Mouse (Mus musculus) layer of hippocampus, adult 2 months (tissue): Measurements from ENCODE around the gene Sorcs1. TPM values are rescaled to one million over a fixed set of nuclear protein-coding genes. Genes with fewer than 3 reads are reported as not detected.
A peak's percentile ranks its signal among the peaks of the same experiment; 100 is the strongest.

Source experiments
- DNase-seq, 2 experiments: peaks; one replicate each; pipeline ENCODE4 v3.0.0; 2022; ENCODE audit warnings: low spot score in 2 of 2
- H3K27ac ChIP-seq: fragments of 200-600 bp; 2 replicates; pipeline ENCODE4 v1.8.1; 2022
- H3K4me3 ChIP-seq: fragments of 200-600 bp; 2 replicates; pipeline ENCODE4 v1.8.1; 2022; ENCODE audit warnings: mild to moderate bottlenecking
- CTCF ChIP-seq: fragments of 200-600 bp; conservative IDR thresholded peaks from 2 replicates; pipeline ENCODE4 v1.8.1; 2022; ENCODE audit warnings: antibody characterized with exemption, mild to moderate bottlenecking, moderate library complexity
- microRNA-seq, 2 experiments: library from miRNA; unstranded; fragments of <30 nt; microRNA quantifications; one replicate each; pipeline ENCODE4 v1.2.0; 2021
- total RNA-seq, 2 experiments: library from RNA; stranded (reverse); gene quantifications; 2 replicates each; pipeline ENCODE4 v1.2.3; 2021

Sorcs1 gene
- total RNA-seq, 2 experiments from 2014 or later = 9.4 to 9.5 TPM

DNA sequence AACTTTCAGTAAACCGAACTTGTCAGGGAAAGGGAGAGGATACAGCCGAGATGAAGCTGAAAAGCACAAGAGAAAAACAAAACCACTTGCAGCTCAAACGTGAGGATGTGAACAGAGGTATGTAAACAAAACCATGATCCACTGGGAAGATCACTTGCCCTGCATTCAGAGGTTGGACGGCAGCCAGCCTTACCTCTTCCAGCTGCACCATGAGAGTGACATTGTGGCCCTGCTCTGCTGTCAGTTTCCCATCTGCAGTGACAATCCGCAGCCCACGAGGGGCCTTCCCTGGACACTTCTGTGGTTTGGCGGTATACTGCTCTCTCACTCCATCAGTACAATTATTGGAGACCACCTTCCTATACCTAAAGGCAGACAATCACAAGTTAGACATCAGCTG is 468.0 kb downstream of the Sorcs1 start:
- Histone ChIP-seq H3K4me3 (no peak overlapping the region), H3K27ac (no peak overlapping the region)
- no peak for DNase-seq
- no peak for TF ChIP-seq CTCF

DNA sequence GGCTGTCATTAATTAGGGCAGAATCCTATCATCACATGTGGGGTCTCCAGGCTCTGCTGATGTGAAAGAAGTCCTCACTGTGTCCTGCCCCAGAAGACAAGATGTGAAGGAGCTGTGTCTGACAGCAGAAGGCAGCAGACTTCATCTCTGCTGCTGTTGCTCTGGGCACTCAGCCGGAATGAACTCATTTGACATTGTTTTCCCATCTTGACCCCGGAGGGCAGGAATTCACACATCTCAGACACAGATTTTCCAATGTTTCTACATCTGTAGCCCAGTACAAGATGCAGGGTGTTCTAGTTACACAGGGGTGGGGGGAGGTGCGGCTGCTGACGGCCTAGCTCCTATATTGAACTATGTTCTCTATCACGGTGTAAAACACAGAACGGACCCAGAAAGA is 474.1 kb downstream of the Sorcs1 start:
- Histone ChIP-seq H3K4me3 (no peak overlapping the region), H3K27ac (no peak overlapping the region)
- no peak for TF ChIP-seq CTCF
- DNase-seq = no peak

DNA sequence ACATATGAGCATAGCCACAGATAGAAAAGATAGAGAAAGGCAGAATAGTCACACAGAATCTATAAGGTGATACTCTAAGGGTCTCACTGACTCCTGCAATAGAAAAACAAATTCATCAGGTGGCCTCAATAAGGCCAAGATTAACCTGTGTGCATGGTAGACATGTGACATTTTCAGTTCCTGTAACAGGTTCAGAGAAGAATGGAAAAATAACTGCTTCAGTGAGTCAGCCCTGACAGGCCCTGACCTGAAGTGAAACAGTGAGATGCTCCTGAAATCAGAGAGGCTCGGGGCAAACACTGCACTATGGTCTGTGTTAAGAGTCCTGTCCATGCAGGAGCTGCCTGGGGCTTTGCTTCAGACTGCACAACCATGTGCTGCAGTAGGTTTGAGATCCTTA is 481.9 kb downstream of the Sorcs1 start:
- Histone ChIP-seq H3K27ac (no peak overlapping the region), H3K4me3 (no peak overlapping the region)
- no peak for TF ChIP-seq CTCF
- DNase-seq = no peak

DNA sequence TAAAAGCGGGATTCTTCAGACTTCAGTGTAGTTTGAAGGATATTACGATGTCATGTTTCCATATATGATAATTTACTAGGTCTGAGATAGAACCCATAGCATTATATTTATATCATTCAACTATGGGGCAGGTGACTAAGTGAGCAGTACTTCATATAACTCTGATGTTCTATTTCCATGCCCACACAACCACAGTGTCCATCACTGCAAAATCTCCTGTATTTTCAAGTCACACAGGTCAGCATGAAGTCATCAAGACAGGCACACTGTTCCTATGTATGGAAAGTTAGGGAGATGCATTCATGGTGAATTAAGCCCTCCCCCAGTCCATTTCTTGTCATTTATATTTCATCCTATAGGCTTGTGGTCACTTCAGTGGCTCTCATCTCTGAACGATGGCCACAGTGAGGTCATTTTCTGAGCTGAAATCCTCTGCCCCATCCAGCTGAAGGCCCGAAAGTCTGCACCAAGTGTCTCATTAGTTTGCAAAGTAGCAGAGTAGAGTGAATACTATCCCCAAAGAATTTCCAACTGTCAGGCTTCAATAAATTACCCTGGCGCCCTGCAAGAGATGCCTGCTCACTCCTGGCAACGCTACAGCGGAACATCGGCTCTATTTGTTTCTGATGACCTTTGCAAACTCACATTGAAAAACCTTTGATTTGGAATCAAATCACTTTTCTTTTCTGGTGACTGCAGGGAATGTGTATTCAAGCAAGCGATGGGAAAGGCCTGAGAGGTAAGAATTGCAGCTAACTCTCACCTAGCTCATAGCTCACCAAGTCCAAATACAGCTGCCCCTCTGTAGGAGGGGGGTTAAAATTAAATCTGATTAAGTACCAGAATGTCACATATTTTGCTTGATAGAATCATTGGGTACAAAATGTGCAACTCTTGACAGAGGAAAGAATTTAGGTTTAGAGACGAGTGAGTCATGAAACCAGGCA is 492.4 kb downstream of the Sorcs1 start:
- Histone ChIP-seq H3K27ac (no peak overlapping the region), H3K4me3 (no peak overlapping the region)
- no peak for DNase-seq
- no peak for TF ChIP-seq CTCF

DNA sequence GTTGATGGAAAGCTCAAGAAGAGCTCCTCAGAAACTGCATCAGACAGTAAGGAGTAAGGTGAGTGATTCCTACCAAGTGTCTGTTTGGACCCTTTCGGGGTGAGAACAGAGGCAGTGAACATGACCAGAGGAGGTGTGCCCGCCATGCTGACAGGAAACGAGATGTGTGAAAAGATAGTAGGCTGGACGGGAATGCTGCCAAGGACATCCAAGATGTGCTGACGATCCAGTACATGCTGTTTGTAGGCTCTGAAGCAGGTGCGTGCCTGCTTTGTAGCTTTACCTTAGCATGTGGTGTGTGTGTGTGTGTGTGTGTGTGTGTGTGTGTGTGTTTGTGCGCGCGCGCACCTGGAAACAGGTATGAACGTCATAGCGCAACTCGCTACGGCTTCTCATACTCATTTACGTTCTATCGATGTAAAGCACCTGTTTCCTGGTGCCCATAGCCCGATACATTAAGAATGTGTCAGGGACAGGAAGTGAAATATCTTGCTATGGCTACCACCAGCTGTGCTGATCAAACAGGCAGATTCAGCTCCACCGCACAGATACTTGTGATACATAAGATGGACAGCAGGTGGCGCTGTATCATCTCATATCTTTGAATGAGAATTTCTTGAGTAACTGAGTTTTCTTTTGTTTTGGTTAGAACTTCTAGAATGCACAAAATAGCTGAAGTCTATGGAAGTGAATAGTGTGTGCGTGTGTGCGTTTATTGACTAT is 493.4 kb downstream of the Sorcs1 start:
- no peak overlapping the region for H3K27ac ChIP-seq
- DNase-seq = peak; percentile 34 to 58
- peak; percentile 92 for TF ChIP-seq CTCF
- no peak overlapping the region for H3K4me3 ChIP-seq

DNA sequence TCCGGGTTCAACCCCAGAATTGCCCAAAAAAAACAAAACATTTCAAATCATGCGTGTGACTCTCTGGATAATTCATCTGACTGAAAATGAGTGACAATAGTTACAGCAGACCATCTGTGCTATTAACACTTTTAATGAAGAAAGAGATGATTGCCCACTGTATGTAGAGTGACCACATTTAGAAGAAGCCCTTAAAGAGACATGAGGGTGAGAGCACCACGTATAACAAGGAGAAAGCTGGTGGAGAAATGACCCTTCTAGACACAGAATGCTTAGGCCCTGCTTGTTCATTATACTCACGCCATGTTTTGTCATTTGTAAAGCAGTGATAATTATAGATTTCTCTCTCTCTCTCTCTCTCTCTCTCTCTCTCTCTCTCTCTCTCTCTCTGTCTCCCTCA is 499.6 kb downstream of the Sorcs1 start:
- no peak overlapping the region for H3K4me3 ChIP-seq
- no peak overlapping the region for H3K27ac ChIP-seq
- no peak for TF ChIP-seq CTCF
- DNase-seq = no peak

DNA sequence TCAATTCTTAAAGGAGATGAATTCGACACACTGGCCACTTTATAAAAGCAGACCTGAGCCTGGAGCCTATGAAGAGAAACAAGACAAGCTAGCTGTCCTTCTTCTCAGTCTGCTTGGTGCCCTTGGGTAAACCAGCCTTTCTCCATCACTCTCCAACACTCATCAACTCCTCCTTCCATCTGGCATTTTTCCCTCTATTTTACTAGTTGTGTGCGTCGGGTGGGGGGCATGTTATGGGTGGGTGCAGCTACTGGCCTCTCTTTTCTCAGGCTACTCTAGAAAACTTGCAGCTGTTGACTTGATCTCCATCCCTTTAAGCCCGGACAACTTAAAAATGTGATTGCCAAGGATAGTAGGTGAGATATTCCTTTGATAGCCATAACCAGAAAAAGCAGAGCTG is 500.3 kb downstream of the Sorcs1 start:
- no peak for DNase-seq
- Histone ChIP-seq H3K27ac (no peak overlapping the region), H3K4me3 (no peak overlapping the region)
- TF ChIP-seq CTCF = no peak

DNA sequence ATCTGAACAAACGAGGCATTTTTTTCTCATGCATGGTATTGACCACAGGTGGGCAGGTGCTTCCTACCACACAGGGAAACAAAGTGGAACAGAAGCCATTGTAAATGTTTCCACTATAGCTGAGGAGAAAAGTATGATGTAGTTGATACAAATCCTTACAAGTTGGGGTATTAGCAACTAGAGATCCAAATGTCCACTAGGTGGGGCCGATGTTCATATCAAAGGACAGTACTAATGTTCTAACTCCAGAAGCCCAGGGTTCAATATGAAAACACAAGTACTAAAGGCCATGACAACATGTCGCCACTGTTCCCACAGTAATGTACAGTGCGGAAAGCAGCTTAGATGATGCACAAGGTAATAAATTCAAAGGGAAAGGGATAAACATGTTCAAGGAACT is 506.6 kb downstream of the Sorcs1 start:
- peak; percentile 73 for TF ChIP-seq CTCF
- peak in 1 of 2 experiments; percentile 37 for DNase-seq
- Histone ChIP-seq H3K4me3 (no peak overlapping the region), H3K27ac (no peak overlapping the region)

DNA sequence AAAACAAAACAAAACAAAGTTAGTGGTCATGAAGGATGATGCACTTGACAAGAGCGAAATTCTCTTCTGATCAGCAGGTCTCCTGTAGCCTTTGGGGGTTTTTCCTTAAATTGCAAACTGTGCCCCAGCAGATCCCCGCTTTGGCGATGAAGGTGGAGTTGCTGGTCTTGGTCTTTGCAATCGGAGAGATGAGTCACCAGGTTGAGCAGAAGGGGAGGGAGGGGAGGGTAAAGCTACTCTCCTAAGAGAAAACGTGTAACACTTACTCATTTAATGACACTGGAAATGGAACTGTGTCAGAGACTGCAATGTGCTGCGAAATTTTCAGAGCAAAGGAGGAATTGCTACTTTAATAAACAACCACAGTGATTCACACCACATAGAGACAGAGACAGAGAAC is 527.3 kb downstream of the Sorcs1 start:
- H3K27ac ChIP-seq = no peak overlapping the region
- DNase-seq = no peak
- TF ChIP-seq CTCF = no peak
- no peak overlapping the region for H3K4me3 ChIP-seq

DNA sequence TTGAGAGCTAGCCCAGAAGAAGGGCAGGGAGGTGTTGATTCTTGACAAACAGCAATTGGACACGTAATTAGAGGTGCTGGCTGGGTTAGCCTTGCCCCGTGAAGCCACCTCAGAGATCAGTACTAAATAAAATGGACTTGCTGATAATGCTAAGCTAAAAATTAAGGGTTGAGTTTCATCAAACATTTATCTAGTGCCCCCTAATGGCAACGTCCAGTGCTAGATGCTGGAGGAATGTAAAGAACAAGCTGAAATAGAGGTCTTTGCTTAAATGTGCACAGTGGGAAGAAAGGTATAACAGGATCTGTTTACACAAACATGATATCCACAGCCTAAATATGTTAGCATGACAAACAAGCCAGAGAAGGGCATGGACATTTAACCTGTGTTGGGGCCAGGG is 532.5 kb downstream of the Sorcs1 start:
- peak; percentile 71 for TF ChIP-seq CTCF
- DNase-seq = peak in 1 of 2 experiments; percentile 7
- H3K27ac ChIP-seq = no peak overlapping the region
- H3K4me3 ChIP-seq = no peak overlapping the region

DNA sequence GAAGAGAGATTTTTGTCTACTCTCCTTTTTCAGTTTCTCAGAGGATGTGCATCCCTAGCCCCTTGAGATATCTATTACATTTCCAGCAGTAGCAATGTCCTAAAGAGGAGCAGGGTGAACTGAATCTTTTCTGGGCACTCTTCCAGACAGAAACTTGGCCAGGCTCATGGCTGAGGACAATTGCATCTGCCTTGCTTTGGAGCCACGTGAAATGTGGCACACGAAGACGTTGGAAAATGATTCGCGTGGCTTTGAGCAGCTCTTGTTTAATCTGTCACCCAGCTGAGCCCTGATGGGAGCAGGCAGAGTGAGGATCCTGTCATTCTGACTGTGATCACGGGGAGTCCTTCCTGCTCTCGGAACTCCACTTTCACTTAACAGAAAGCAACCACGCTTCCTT is 536.6 kb downstream of the Sorcs1 start:
- Histone ChIP-seq H3K4me3 (no peak overlapping the region), H3K27ac (no peak overlapping the region)
- DNase-seq = peak; percentile 24 to 27
- TF ChIP-seq CTCF = no peak

DNA sequence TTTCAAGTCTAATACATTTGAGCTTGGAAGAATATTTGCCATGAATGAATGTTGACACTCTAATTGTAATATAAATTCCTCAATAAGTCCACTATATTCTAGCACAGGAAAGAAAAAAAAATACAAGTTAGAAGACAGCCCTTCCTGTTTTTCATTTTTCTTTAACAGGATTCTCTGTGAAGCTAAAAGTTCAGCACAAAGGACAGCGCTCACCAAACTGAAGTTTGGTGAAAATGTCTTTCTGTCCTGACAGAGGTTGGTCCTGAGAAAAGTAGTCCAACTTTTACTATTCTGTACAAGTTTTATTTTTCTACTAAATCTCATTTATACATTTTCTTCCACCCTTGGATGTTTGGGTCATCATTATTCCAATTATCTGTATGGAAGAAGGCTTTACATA is 543.8 kb downstream of the Sorcs1 start:
- no peak for TF ChIP-seq CTCF
- DNase-seq = no peak
- H3K27ac ChIP-seq = no peak overlapping the region
- no peak overlapping the region for H3K4me3 ChIP-seq

DNA sequence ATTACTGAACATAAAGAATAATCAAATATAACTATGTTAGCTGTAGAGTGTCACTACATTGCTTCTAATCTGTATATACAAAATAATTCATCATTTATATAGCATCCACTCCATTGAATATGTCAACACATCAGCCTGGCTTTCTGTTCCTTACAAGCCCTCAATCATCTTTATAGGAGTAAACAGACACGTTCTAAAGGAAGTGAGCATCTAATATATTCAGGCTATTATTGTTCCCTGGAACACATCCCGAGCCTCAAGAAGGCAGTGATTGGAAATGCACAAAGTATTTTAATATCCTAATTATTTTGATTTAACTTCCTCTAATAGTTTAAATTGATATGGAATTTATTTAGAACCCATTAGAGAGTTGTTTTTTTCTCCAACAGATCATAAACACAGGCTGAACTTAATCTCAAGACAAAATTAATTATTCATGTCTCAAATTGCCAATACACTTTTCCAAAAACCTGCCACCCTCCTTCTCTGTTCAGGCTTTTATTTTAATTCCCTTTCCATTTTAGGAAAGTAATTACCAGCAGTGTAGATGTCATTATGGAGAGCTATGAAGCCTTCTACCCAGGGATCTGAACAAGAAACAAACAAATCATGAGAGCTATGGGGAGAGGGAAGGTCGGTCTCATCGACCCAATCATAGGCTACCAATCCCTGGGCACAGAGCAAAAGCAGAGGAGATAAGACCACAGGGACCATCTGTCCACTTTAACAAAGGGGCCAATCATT is 572.4 kb downstream of the Sorcs1 start:
- Histone ChIP-seq H3K27ac (no peak overlapping the region), H3K4me3 (no peak overlapping the region)
- no peak for TF ChIP-seq CTCF
- no peak for DNase-seq

Small RNA genes lying within 50 kb of the gene (microRNA-seq; reads per million reads assigned to microRNA genes)
- 0 reads per million in 2 experiments for gene Gm27749
